Mouse (Mus musculus) small intestine, adult 2 months (tissue): ENCODE data around the gene Actn1. TPM values are rescaled to one million over a fixed set of nuclear protein-coding genes. Genes with fewer than 3 reads are reported as not detected.
"Not testable (repeated sequence)": the region's sequence is repeated elsewhere in the genome, so short reads cannot be mapped to it uniquely, and the experiment has no call there.

Source experiments
- H3K27ac ChIP-seq: fragments of 200-500 bp; 2 replicates; pipeline ENCODE4 v1.5.1; 2012; ENCODE audit warnings: low read depth, low read length, control low read depth, inconsistent platforms; ENCODE audit not compliant: insufficient read depth
- H3K27me3 ChIP-seq: fragments of 200-500 bp; 2 replicates; pipeline ENCODE4 v1.6.1; 2012; ENCODE audit warnings: mild to moderate bottlenecking, moderate library complexity, low read length, inconsistent platforms; ENCODE audit not compliant: control insufficient read depth, insufficient read depth
- H3K36me3 ChIP-seq: fragments of 200-500 bp; 2 replicates; pipeline ENCODE4 v1.6.1; 2012; ENCODE audit warnings: mild to moderate bottlenecking, low read length, control low read depth, inconsistent platforms; ENCODE audit not compliant: control insufficient read depth, insufficient read depth
- H3K4me1 ChIP-seq: fragments of 200-500 bp; 2 replicates; pipeline ENCODE4 v1.6.1; 2012; ENCODE audit warnings: low read length, inconsistent platforms, mixed read lengths; ENCODE audit not compliant: control insufficient read depth, insufficient read depth, insufficient read length
- H3K4me3 ChIP-seq: fragments of 200-500 bp; 2 replicates; pipeline ENCODE4 v1.5.1; 2012; ENCODE audit warnings: low read depth, mild to moderate bottlenecking, control low read depth, inconsistent platforms, low read length, moderate library complexity
- CTCF ChIP-seq: fragments of 200-500 bp; IDR thresholded peaks from 2 replicates; pipeline ENCODE4 v1.5.1; 2012; ENCODE audit warnings: low read depth, mild to moderate bottlenecking, control low read depth, inconsistent platforms, low read length, moderate library complexity, mixed read lengths; ENCODE audit not compliant: insufficient replicate concordance, insufficient read length; ENCODE audit errors: extremely low read depth
- POLR2A ChIP-seq: fragments of 200-500 bp; IDR thresholded peaks from 2 replicates; pipeline ENCODE4 v1.6.1; 2012; ENCODE audit warnings: low read depth, mild to moderate bottlenecking, control low read depth, inconsistent platforms, low read length, moderate library complexity
- WGBS: fragments of 180-500 bp; shearing (Covaris S2); methylation state at CpG from one replicate; pipeline ENCODE4 v1.1.7; 2018; 5-methylcytosine and 5-hydroxymethylcytosine counted together
- polyA plus RNA-seq: library from polyadenylated mRNA; depleted of rRNA; stranded (reverse); fragments of >200 nt; gene quantifications from 2 replicates; pipeline ENCODE4 v1.2.3, GENCODE M21; 2012

Gene Actn1
- polyA plus RNA-seq, 1 experiment = 53.1 TPM

- Histone ChIP-seq H3K4me1 (no peaks in the 10 kb centered on the region; the same call in 1 of the 2 replicates), H3K27me3 (no peaks in the 10 kb centered on the region), H3K36me3 (no peaks in the 10 kb centered on the region), H3K4me3 (no peak overlapping the region), H3K27ac (no peak overlapping the region)
- TF ChIP-seq CTCF = no peak
- TF ChIP-seq POLR2A = no peak
- 79% methylated on average over 4 of the region's 4 CpGs for WGBS
Measured at GRCm38 (mm10) chr12:80290483-80290882, 30.3 kb upstream of the Actn1 start.

- 57% methylated on average over 3 of the region's 3 CpGs for WGBS
- Histone ChIP-seq H3K27ac (no peak overlapping the region), H3K27me3 (no peaks in the 10 kb centered on the region), H3K36me3 (no peaks in the 10 kb centered on the region), H3K4me3 (no peak overlapping the region), H3K4me1 (no peaks in the 10 kb centered on the region; the same call in 1 of the 2 replicates)
- TF ChIP-seq CTCF (no peak), POLR2A (no peak)
Measured at GRCm38 (mm10) chr12:80289722-80290121, 29.6 kb upstream of the Actn1 start.

- TF ChIP-seq POLR2A (no peak), CTCF (no peak)
- no peaks in the 10 kb centered on the region for H3K36me3 ChIP-seq
- H3K27ac ChIP-seq = no peak overlapping the region
- H3K4me3 ChIP-seq = no peak overlapping the region
- H3K4me1 ChIP-seq = no peaks in the 10 kb centered on the region; the same call in 1 of the 2 replicates
- H3K27me3 ChIP-seq = no peaks in the 10 kb centered on the region
- 49% methylated on average over 5 of the region's 5 CpGs for WGBS
Measured at GRCm38 (mm10) chr12:80285890-80286289, 25.7 kb upstream of the Actn1 start.

- WGBS = 90% methylated on average over 2 of the region's 2 CpGs
- H3K27me3 ChIP-seq, H3K4me1 ChIP-seq, H3K27ac ChIP-seq, H3K36me3 ChIP-seq, H3K4me3 ChIP-seq: not testable (repeated sequence)
Measured at GRCm38 (mm10) chr12:80284251-80284650, 24.1 kb upstream of the Actn1 start.

- H3K27me3 ChIP-seq = no peaks in the 10 kb centered on the region
- no peaks in the 10 kb centered on the region for H3K36me3 ChIP-seq
- WGBS = 48% methylated on average over 10 of the region's 10 CpGs
- no peak overlapping the region for H3K27ac ChIP-seq
- no peaks in the 10 kb centered on the region for H3K4me1 ChIP-seq
- TF ChIP-seq POLR2A (no peak), CTCF (no peak)
- H3K4me3 ChIP-seq = no peak overlapping the region
Measured at GRCm38 (mm10) chr12:80278866-80279265, 18.7 kb upstream of the Actn1 start.

DNA sequence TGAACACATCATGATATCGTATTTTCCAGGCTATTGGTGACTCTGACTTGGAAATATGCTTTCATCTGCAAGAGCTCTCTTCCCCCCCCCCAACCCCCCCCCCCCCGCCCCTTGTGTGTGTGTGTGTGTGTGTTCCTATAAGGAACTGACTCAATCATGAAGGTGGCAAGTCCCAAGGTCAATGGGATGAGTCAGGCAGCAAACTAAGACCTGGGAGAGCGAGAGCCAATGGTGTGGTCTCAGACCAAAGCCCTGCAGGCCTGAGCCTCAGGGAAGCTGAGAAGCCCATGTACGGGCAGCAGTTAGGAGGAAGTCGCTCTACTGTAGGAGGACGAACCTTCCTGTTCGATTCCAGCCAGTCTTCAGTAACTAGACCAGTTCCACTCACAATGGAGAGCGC lies 17.3 kb upstream of the Actn1 start:
- no peak overlapping the region for H3K27ac ChIP-seq
- no peak overlapping the region for H3K4me3 ChIP-seq
- H3K27me3 ChIP-seq = no peaks in the 10 kb centered on the region
- H3K36me3 ChIP-seq = no peaks in the 10 kb centered on the region
- 76% methylated on average over 8 of the region's 8 CpGs for WGBS
- no peaks in the 10 kb centered on the region for H3K4me1 ChIP-seq
- no peak for TF ChIP-seq POLR2A
- TF ChIP-seq CTCF = no peak

DNA sequence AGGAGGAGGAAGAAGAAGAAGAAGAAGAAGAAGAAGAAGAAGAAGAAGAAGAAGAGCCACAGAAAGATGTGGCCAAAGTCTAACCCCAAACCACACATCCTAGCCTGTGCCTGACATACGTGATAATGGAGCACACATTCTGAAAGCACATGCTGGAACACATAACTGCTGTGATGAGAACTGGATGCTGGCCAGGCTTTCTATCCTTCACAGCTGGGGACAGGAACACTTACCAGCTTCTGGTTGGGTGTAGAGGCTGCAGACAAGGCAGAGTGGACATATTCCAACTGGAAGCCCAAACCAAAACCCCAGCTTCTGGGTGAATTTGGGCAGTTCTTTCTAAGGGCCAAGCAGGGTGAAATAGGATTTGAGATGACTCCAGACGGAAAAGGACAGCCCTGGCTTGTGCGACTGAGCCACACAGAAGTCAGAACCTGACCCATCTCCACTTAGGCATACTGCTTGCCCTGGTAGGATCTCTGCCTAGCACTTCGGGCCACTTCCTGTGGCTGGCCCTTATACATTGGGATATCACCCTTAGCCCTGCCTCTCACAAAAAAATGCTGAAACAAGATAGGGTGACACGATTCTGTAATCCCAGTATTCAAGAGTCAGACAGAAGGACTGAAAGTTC lies 15.1 kb upstream of the Actn1 start:
- TF ChIP-seq CTCF (no peak), POLR2A (no peak)
- no peak overlapping the region for H3K27ac ChIP-seq
- H3K4me1 ChIP-seq = peaks cover 2% of the 10 kb centered on the region; the same call in 1 of the 2 replicates
- no peaks in the 10 kb centered on the region for H3K36me3 ChIP-seq
- no peak overlapping the region for H3K4me3 ChIP-seq
- H3K27me3 ChIP-seq = no peaks in the 10 kb centered on the region
- 83% methylated on average over 5 of the region's 5 CpGs for WGBS
